Mouse (Mus musculus): ENCODE data around the gene Zdhhc17. TPM values are rescaled to one million over a fixed set of nuclear protein-coding genes. Genes with fewer than 3 reads are reported as not detected.
A peak's percentile ranks its signal among the peaks of the same experiment; 100 is the strongest.

Gene Zdhhc17
- polyA plus RNA-seq, 1 experiment from 2014 or later: 16.8 TPM

DNA sequence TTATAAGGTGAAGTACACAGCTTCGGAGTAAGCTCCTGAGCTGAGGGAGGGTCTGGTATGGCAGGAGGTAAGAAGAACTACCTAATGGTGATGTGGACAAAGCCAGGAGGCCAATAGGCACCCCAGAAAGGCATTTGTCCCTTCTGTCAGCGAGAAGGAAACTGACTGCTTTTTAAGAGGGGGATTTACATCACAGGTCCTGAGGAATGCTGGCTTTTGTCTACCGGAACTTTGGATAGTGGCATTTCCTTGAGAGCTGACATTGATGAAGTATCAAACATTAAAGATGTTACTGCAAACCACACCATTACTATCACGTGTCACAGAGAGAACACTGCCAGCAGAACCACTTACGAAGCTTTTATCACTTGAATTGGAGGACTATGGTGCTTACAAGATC is 15.2 kb downstream of the Zdhhc17 start:
- H3K27ac ChIP-seq (ENCODE audit: low read length): no peak overlapping the region
- H3K4me2 ChIP-seq (replicated peaks; ENCODE audit: low read depth, low read length): no peak overlapping the region
- ATAC-seq: no peak
- no peaks in the 10 kb centered on the region for H3K9me3 ChIP-seq (ENCODE audit: low read length)
- H3K27me3 ChIP-seq (replicated peaks; ENCODE audit: insufficient read depth, low read length): no peaks in the 10 kb centered on the region
- no peaks in the 10 kb centered on the region for H3K36me3 ChIP-seq (ENCODE audit: insufficient read depth, low read length)
- H3K4me3 ChIP-seq (ENCODE audit: low read depth, low read length): no peak overlapping the region
- peaks cover 4% of the 10 kb centered on the region; the same call in 1 of the 2 replicates for H3K4me1 ChIP-seq (ENCODE audit: insufficient read depth, low read depth, low read length)
- DNase-seq (ENCODE audit: low spot score): no peak
- no peak overlapping the region for H3K9ac ChIP-seq (replicated peaks; ENCODE audit: low read depth)
- TF ChIP-seq CTCF (IDR thresholded peaks at IDR 0.05) (no peak), EP300 (IDR thresholded peaks at IDR 0.05) (no peak)
- 47% methylated on average over 5 of the region's 5 CpGs for WGBS

DNA sequence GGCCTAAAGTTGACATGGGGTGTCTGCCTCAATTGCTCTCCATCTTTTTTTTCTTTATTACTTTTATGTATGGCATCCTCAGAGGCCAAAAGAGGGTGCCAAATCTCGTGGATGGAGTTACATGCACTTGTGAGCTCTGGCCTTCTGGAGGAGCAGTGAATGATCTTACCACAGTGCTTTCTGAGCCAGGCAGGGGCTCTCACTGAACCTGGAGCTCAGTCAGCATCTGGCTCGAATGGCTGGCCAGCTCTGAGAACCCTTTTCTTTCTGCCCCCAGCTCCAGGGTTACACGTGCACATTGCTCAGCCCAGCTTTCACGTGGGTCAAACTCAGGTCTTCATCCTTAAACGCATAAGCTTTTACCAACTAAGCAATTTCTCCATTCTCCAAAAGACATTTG is 16.7 kb downstream of the Zdhhc17 start:
- Histone ChIP-seq H3K9ac (replicated peaks; ENCODE audit: low read depth) (no peak overlapping the region), H3K4me1 (ENCODE audit: insufficient read depth, low read depth, low read length) (peaks cover 4% of the 10 kb centered on the region; the same call in 1 of the 2 replicates), H3K27me3 (replicated peaks; ENCODE audit: insufficient read depth, low read length) (no peaks in the 10 kb centered on the region), H3K27ac (ENCODE audit: low read length) (no peak overlapping the region), H3K4me2 (replicated peaks; ENCODE audit: low read depth, low read length) (no peak overlapping the region), H3K4me3 (ENCODE audit: low read depth, low read length) (no peak overlapping the region), H3K9me3 (ENCODE audit: low read length) (no peaks in the 10 kb centered on the region), H3K36me3 (ENCODE audit: insufficient read depth, low read length) (no peaks in the 10 kb centered on the region)
- DNase-seq (ENCODE audit: low spot score) (no peak), ATAC-seq (no peak)
- WGBS: 64% methylated on average over 5 of the region's 5 CpGs
- TF ChIP-seq EP300 (IDR thresholded peaks at IDR 0.05) (no peak), CTCF (IDR thresholded peaks at IDR 0.05) (no peak)

DNA sequence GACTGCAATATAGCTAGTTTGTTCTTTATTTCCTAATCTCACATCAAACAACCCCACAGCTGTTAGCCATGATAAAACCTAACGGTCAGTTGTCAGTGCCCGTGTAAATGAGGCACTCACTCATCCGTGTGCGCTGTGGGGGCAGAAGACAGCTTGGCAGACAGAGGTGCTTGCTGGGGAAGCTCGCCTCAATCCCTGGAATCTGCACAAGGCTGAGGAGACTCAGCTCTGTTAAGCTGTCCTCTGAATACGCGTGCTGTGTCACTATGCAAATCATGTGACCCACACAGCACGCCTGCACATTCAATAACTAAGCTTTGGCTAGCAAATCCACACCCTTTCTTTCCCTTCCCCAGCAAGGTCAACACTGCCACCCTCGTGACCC is 17.9 kb downstream of the Zdhhc17 start:
- Histone ChIP-seq H3K4me2 (replicated peaks; ENCODE audit: low read depth, low read length) (no peak overlapping the region), H3K9ac (replicated peaks; ENCODE audit: low read depth) (no peak overlapping the region), H3K27me3 (replicated peaks; ENCODE audit: insufficient read depth, low read length) (no peaks in the 10 kb centered on the region), H3K4me3 (ENCODE audit: low read depth, low read length) (no peak overlapping the region), H3K27ac (ENCODE audit: low read length) (no peak overlapping the region), H3K36me3 (ENCODE audit: insufficient read depth, low read length) (no peaks in the 10 kb centered on the region), H3K9me3 (ENCODE audit: low read length) (no peaks in the 10 kb centered on the region), H3K4me1 (ENCODE audit: insufficient read depth, low read depth, low read length) (peaks cover 4% of the 10 kb centered on the region; the same call in 1 of the 2 replicates)
- WGBS: 38% methylated on average over 9 of the region's 9 CpGs
- ATAC-seq (0 out of 2 replicates have a peak, but pooled peaks have one; percentile 23), DNase-seq (ENCODE audit: low spot score) (no peak)
- TF ChIP-seq CTCF (IDR thresholded peaks at IDR 0.05) (no peak), EP300 (IDR thresholded peaks at IDR 0.05) (no peak)

DNA sequence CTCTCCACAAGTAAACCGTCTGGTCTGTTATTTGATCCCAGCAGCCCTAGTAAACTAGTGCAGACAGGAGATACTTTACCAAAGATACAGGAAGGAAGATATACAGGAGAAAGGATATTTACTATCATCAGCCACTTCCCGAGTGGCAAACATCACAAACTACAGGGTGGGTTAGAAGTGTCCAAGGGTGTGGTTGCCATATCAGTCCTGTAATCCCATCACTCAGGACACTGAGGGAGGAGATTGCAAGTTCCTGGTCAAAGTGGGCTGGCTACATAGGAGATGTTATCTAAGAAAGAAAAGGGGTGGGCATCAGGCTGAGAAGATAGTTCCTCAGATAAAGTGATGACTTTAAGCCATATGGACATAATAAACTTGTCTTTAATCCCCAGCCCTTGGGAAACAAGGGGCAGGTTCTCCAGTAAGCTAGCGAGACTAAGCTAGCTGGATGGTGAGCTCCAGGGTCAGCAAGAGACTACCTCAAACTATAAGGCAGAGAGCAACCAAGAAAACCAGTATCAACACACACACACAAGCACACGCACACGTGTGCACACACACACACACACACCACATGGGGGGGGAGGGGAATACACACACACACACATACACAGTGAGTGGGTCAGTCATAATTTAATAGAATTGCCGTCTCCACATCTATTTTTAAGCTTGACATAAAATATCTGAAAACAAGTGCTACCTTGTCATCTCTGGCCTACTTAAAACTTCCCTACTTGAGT is 18.5 kb downstream of the Zdhhc17 start:
- DNase-seq (ENCODE audit: low spot score) (no peak), ATAC-seq (peak; percentile 52; the same call in 1 of the 2 replicates)
- no peak overlapping the region for H3K4me3 ChIP-seq (ENCODE audit: low read depth, low read length)
- H3K36me3 ChIP-seq (ENCODE audit: insufficient read depth, low read length): no peaks in the 10 kb centered on the region
- H3K9ac ChIP-seq (replicated peaks; ENCODE audit: low read depth): no peak overlapping the region
- peaks cover 4% of the 10 kb centered on the region; the same call in 1 of the 2 replicates for H3K4me1 ChIP-seq (ENCODE audit: insufficient read depth, low read depth, low read length)
- WGBS: 67% methylated on average over 6 of the region's 6 CpGs
- TF ChIP-seq CTCF (IDR thresholded peaks at IDR 0.05) (no peak), EP300 (IDR thresholded peaks at IDR 0.05) (peak; percentile 58; the same call in 1 of the 2 replicates)
- no peaks in the 10 kb centered on the region for H3K27me3 ChIP-seq (replicated peaks; ENCODE audit: insufficient read depth, low read length)
- no peaks in the 10 kb centered on the region for H3K9me3 ChIP-seq (ENCODE audit: low read length)
- H3K27ac ChIP-seq (ENCODE audit: low read length): no peak overlapping the region
- H3K4me2 ChIP-seq (replicated peaks; ENCODE audit: low read depth, low read length): no peak overlapping the region

DNA sequence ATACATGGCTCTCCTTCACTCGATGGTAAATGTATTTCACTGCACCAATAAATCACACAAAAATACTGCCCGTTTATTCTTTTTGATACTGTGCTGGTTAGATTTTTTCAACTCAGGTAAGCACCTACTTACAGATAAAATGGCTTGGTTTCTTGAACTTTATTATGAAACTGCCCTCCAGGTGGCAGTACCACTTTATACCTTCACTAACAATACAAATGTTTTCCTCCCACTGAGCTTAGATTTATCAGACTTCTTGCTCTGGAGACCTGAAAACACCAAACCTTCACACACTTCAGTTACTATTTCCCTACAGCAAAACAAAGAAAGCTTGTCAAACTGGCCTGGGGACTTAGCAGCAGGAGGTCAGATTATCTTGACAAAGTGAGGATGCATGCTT is 20.2 kb downstream of the Zdhhc17 start:
- H3K9me3 ChIP-seq (ENCODE audit: low read length): no peaks in the 10 kb centered on the region
- no peak overlapping the region for H3K4me3 ChIP-seq (ENCODE audit: low read depth, low read length)
- no peak overlapping the region for H3K9ac ChIP-seq (replicated peaks; ENCODE audit: low read depth)
- TF ChIP-seq EP300 (IDR thresholded peaks at IDR 0.05) (no peak), CTCF (IDR thresholded peaks at IDR 0.05) (peak; percentile 61)
- ATAC-seq (no peak), DNase-seq (ENCODE audit: low spot score) (peak; percentile 69)
- H3K27ac ChIP-seq (ENCODE audit: low read length): no peak overlapping the region
- no peaks in the 10 kb centered on the region for H3K27me3 ChIP-seq (replicated peaks; ENCODE audit: insufficient read depth, low read length)
- H3K4me2 ChIP-seq (replicated peaks; ENCODE audit: low read depth, low read length): no peak overlapping the region
- no peaks in the 10 kb centered on the region for H3K36me3 ChIP-seq (ENCODE audit: insufficient read depth, low read length)
- WGBS: 59% methylated on average over 2 of the region's 2 CpGs
- peaks cover 4% of the 10 kb centered on the region; the same call in 1 of the 2 replicates for H3K4me1 ChIP-seq (ENCODE audit: insufficient read depth, low read depth, low read length)

DNA sequence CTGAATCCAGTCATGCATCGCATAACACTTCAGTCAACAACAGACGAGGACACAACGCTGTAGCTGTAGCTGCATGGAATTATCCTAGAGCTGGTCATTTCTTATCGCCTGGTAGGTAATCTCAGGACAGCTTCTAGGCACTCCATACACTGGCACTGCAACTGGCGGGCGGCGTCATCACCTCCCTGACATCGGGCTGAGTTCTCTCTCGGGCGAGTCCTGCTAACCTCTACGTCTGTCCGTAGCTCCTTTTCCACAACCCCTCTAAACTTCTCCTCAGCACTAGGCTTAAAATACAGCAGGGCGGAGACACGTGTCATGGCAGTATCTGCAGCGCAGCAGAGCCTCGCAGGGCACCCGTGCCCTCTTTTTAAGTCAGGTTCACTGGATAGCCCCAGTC is 23.3 kb downstream of the Zdhhc17 start:
- no peaks in the 10 kb centered on the region for H3K27me3 ChIP-seq (replicated peaks; ENCODE audit: insufficient read depth, low read length)
- H3K4me2 ChIP-seq (replicated peaks; ENCODE audit: low read depth, low read length): no peak overlapping the region
- ATAC-seq: no peak
- no peaks in the 10 kb centered on the region for H3K4me1 ChIP-seq (ENCODE audit: insufficient read depth, low read depth, low read length)
- no peak overlapping the region for H3K27ac ChIP-seq (ENCODE audit: low read length)
- DNase-seq (ENCODE audit: low spot score): no peak
- H3K9me3 ChIP-seq (ENCODE audit: low read length): no peaks in the 10 kb centered on the region
- WGBS: 92% methylated on average over 17 of the region's 17 CpGs
- H3K4me3 ChIP-seq (ENCODE audit: low read depth, low read length): no peak overlapping the region
- H3K9ac ChIP-seq (replicated peaks; ENCODE audit: low read depth): no peak overlapping the region
- TF ChIP-seq EP300 (IDR thresholded peaks at IDR 0.05): no peak
- no peak for TF ChIP-seq CTCF (IDR thresholded peaks at IDR 0.05)
- no peaks in the 10 kb centered on the region for H3K36me3 ChIP-seq (ENCODE audit: insufficient read depth, low read length)

All from lung, postnatal 0 days (tissue).